Mouse (Mus musculus) midbrain, embryonic 13.5 days (tissue): ENCODE results near the gene E2f3. TPM values are rescaled to one million over a fixed set of nuclear protein-coding genes. Genes with fewer than 3 reads are reported as not detected.

Source experiments
- ATAC-seq: fragments of 200-750 bp; cut with Nextera tagmentation; 2 replicates; pipeline ENCODE4 v1.8.0; 2017; ENCODE audit warnings: mild to moderate bottlenecking, moderate TSS enrichment, moderate library complexity
- H3K27ac ChIP-seq: fragments of 300-500 bp; sonication (generic); 2 replicates; pipeline ENCODE4 v1.5.1; 2015; ENCODE audit warnings: inconsistent platforms, mild to moderate bottlenecking, moderate library complexity
- H3K27me3 ChIP-seq: fragments of 300-500 bp; sonication (generic); 2 replicates; pipeline ENCODE4 v1.6.1; 2015; ENCODE audit warnings: mild to moderate bottlenecking, inconsistent platforms
- H3K36me3 ChIP-seq: fragments of 300-500 bp; sonication (generic); 2 replicates; pipeline ENCODE4 v1.6.1; 2015; ENCODE audit warnings: mild to moderate bottlenecking, inconsistent platforms
- H3K4me1 ChIP-seq: fragments of 300-500 bp; sonication (generic); replicated peaks from 2 replicates; pipeline ENCODE4 v1.6.1; 2015; ENCODE audit warnings: inconsistent platforms
- H3K4me2 ChIP-seq: fragments of 300-500 bp; sonication (generic); replicated peaks from 2 replicates; pipeline ENCODE4 v1.6.1; 2015; ENCODE audit warnings: moderate library complexity, mild to moderate bottlenecking, inconsistent platforms
- H3K4me3 ChIP-seq: fragments of 300-500 bp; sonication (generic); replicated peaks from 2 replicates; pipeline ENCODE4 v1.5.1; 2015; ENCODE audit warnings: mild to moderate bottlenecking, inconsistent platforms
- H3K9ac ChIP-seq: fragments of 300-500 bp; sonication (generic); replicated peaks from 2 replicates; pipeline ENCODE4 v1.6.1; 2015; ENCODE audit warnings: mild to moderate bottlenecking, inconsistent platforms
- H3K9me3 ChIP-seq: fragments of 300-500 bp; sonication (generic); 2 replicates; pipeline ENCODE4 v1.6.1; 2016; ENCODE audit warnings: mild to moderate bottlenecking, inconsistent platforms
- WGBS: fragments of 180-500 bp; shearing (Covaris S2); methylation state at CpG from one replicate; pipeline ENCODE4 v1.1.7; 2015; 5-methylcytosine and 5-hydroxymethylcytosine counted together
- polyA plus RNA-seq: library from polyadenylated mRNA; unstranded; fragments of >200 nt; fragmentation: Nextera tagmentation; extraction: Ambion mirVana; gene quantifications from 2 replicates; pipeline ENCODE4 v1.2.1, GENCODE M21; 2015

Gene E2f3
- polyA plus RNA-seq, 1 experiment from 2014 or later = 7.0 TPM

DNA sequence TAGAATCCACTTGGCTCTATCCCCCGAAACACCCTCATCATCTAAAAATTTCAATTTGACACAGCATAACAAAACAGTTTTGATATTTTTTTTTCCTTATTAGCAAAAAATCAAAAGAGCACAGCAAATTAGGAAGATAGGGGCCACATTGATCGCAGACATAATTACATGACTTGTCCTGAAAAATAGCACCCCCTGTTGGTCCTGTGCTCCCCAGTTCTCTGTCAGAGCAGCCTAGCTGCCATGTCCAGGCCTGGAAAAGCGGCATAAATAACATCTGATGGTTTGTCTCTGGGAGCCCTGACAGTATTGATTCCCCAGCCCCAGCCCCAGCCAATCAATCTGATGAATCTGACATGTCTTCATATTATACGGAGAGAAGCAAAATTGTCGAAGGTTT lies 11.8 kb downstream of the E2f3 start:
- no peak overlapping the region for H3K27ac ChIP-seq
- no peak overlapping the region for H3K4me2 ChIP-seq
- H3K9ac ChIP-seq = no peak overlapping the region
- H3K27me3 ChIP-seq = no peaks in the 10 kb centered on the region
- no peaks in the 10 kb centered on the region; the same call in 1 of the 2 replicates for H3K36me3 ChIP-seq
- H3K9me3 ChIP-seq = no peaks in the 10 kb centered on the region
- ATAC-seq = no peak
- 92% methylated on average over 5 of the region's 5 CpGs for WGBS
- no peak overlapping the region for H3K4me3 ChIP-seq
- no peaks in the 10 kb centered on the region; the same call in 1 of the 2 replicates for H3K4me1 ChIP-seq

- Histone ChIP-seq H3K9me3 (no peaks in the 10 kb centered on the region), H3K9ac (no peak overlapping the region), H3K4me2 (no peak overlapping the region), H3K36me3 (no peaks in the 10 kb centered on the region; the same call in 1 of the 2 replicates), H3K4me1 (no peaks in the 10 kb centered on the region), H3K4me3 (no peak overlapping the region), H3K27me3 (no peaks in the 10 kb centered on the region), H3K27ac (no peak overlapping the region)
- ATAC-seq = no peak
- WGBS = 95% methylated on average over 6 of the region's 6 CpGs
These were observed 12.3 kb downstream of the E2f3 start for GRCm38 (mm10) chr13:29973610-29974009.

DNA sequence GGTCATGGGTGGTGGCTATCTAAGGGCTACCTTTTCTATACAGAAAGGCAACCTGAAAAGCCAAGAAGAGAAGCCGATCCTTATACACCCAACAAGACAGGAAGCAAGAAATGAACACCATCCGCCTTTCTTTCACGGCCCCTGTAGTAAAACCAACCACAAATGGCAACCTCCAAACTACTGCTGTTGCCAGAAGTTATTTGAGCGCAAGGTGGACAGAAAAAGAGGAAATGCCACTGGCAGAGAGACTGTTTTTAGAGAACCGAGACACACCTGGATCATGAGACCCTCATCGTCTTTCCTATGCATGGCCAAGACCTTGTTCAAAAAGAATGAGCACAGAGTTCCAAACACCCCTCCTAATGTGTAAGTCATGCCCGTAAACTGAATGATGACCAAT lies 15.5 kb downstream of the E2f3 start:
- no peaks in the 10 kb centered on the region for H3K4me1 ChIP-seq
- no peaks in the 10 kb centered on the region for H3K9me3 ChIP-seq
- H3K9ac ChIP-seq = no peak overlapping the region
- H3K27ac ChIP-seq = no peak overlapping the region
- WGBS = 97% methylated on average over 7 of the region's 7 CpGs
- no peak overlapping the region for H3K4me2 ChIP-seq
- H3K27me3 ChIP-seq = no peaks in the 10 kb centered on the region
- H3K4me3 ChIP-seq = no peak overlapping the region
- H3K36me3 ChIP-seq = peaks cover 10% of the 10 kb centered on the region
- no peak for ATAC-seq

GRCm38 (mm10) chr13:29968636-29969035 lies 17.2 kb downstream of the E2f3 start:
- Histone ChIP-seq H3K27ac (no peak overlapping the region), H3K4me2 (no peak overlapping the region), H3K9ac (no peak overlapping the region), H3K4me1 (no peaks in the 10 kb centered on the region), H3K9me3 (no peaks in the 10 kb centered on the region), H3K36me3 (peaks cover 10% of the 10 kb centered on the region), H3K4me3 (no peak overlapping the region), H3K27me3 (no peaks in the 10 kb centered on the region)
- ATAC-seq = no peak
- 96% methylated on average over 7 of the region's 7 CpGs for WGBS

DNA sequence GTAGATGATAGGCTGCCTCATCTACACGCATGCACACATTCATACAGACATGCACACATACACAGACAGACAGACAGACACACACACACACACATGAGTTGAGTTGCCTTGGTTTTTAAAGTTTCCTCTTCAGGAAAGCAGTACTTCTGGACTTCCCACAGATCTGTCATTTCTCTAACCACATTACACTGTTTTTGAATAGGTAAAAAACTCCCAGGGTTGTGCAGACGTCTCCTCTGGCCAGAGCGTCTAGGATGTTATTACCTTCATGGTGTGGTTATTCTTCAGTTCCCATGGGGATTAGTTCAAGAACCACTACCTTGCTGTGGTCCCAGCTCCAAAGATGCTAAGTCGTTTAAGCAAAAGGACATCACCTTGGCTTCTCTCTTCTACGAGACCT lies 18.5 kb downstream of the E2f3 start:
- Histone ChIP-seq H3K9me3 (no peaks in the 10 kb centered on the region), H3K4me3 (no peak overlapping the region), H3K36me3 (peaks cover 10% of the 10 kb centered on the region), H3K27ac (no peak overlapping the region), H3K9ac (no peak overlapping the region), H3K4me1 (no peaks in the 10 kb centered on the region), H3K27me3 (no peaks in the 10 kb centered on the region), H3K4me2 (no peak overlapping the region)
- no peak for ATAC-seq
- 93% methylated on average over 5 of the region's 5 CpGs for WGBS

DNA sequence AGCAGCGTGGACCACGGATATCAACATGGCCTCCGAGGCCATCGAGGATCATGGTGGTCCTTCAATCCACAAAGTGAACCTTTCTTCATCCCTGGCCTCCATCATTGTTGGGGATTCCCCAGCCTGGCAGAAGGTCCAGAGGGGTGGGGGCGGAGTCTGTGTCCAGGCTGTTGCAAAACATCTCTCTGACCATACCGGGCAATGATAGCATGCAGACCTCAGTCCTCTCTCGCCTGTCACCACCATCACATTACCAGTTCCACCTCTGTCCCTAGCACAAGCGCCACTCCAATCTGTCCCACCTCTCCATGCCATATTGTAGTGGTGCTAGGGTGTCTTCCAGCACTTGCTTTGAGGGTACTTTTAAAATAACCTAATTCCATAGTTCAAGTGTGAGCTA lies 18.9 kb downstream of the E2f3 start:
- no peak overlapping the region for H3K27ac ChIP-seq
- no peak overlapping the region for H3K9ac ChIP-seq
- WGBS = 96% methylated on average over 8 of the region's 8 CpGs
- no peak overlapping the region for H3K4me2 ChIP-seq
- ATAC-seq = no peak
- no peaks in the 10 kb centered on the region for H3K9me3 ChIP-seq
- no peaks in the 10 kb centered on the region for H3K27me3 ChIP-seq
- H3K36me3 ChIP-seq = peaks cover 10% of the 10 kb centered on the region
- no peaks in the 10 kb centered on the region for H3K4me1 ChIP-seq
- H3K4me3 ChIP-seq = no peak overlapping the region

GRCm38 (mm10) chr13:29964087-29964486 lies 21.8 kb downstream of the E2f3 start:
- ATAC-seq = no peak
- Histone ChIP-seq H3K9me3 (no peaks in the 10 kb centered on the region), H3K27ac (no peak overlapping the region), H3K27me3 (no peaks in the 10 kb centered on the region), H3K4me3 (no peak overlapping the region), H3K36me3 (peaks cover 10% of the 10 kb centered on the region), H3K4me1 (no peaks in the 10 kb centered on the region), H3K9ac (no peak overlapping the region), H3K4me2 (no peak overlapping the region)
- 96% methylated on average over 6 of the region's 6 CpGs for WGBS

GRCm38 (mm10) chr13:29960416-29960815 lies 25.4 kb downstream of the E2f3 start:
- no peak overlapping the region for H3K9ac ChIP-seq
- no peak overlapping the region for H3K4me3 ChIP-seq
- no peak for ATAC-seq
- H3K27ac ChIP-seq = no peak overlapping the region
- no peak overlapping the region for H3K4me2 ChIP-seq
- H3K36me3 ChIP-seq = 0 out of 2 replicates have a peak, but pooled peaks cover 5% of the 10 kb centered on the region
- H3K27me3 ChIP-seq = no peaks in the 10 kb centered on the region
- H3K4me1 ChIP-seq = no peaks in the 10 kb centered on the region
- 96% methylated on average over 6 of the region's 6 CpGs for WGBS
- no peaks in the 10 kb centered on the region for H3K9me3 ChIP-seq

DNA sequence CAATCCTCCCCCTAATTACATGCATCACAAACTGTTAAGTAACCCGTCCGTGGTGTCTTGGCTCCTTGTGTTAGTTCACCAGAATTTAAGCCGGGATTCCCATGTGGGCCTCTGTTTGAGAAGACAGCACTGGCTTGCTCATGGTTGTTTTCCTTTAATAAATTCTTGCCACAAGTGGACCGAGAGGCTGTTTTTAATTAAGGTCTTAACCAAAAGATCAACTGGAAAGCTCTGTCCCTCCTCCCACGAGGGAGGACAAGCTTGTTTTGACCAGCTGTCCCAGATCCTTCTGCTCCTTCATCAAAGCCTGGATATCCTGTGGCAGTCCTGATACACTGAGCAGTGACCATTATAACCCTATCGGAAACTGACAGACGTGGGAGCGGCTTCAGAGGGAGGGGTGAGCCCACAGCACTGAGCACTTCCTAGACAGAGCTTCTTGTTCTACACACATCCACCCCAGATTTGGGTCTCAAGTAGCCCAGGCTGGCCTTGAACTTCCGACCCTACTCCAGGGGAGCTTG lies 28.1 kb downstream of the E2f3 start:
- 0 out of 2 replicates have a peak, but pooled peaks cover 2% of the 10 kb centered on the region for H3K9me3 ChIP-seq
- H3K27ac ChIP-seq = no peak overlapping the region
- H3K4me2 ChIP-seq = no peak overlapping the region
- no peak overlapping the region for H3K4me3 ChIP-seq
- H3K27me3 ChIP-seq = no peaks in the 10 kb centered on the region
- WGBS = 78% methylated on average over 9 of the region's 9 CpGs
- H3K9ac ChIP-seq = no peak overlapping the region
- no peaks in the 10 kb centered on the region for H3K4me1 ChIP-seq
- H3K36me3 ChIP-seq = 0 out of 2 replicates have a peak, but pooled peaks cover 5% of the 10 kb centered on the region
- no peak for ATAC-seq

GRCm38 (mm10) chr13:29956821-29957421 lies 28.9 kb downstream of the E2f3 start:
- H3K36me3 ChIP-seq = 0 out of 2 replicates have a peak, but pooled peaks cover 6% of the 10 kb centered on the region
- 0 out of 2 replicates have a peak, but pooled peaks cover 2% of the 10 kb centered on the region for H3K9me3 ChIP-seq
- no peak overlapping the region for H3K9ac ChIP-seq
- no peak overlapping the region for H3K4me3 ChIP-seq
- no peaks in the 10 kb centered on the region for H3K27me3 ChIP-seq
- no peak for ATAC-seq
- no peaks in the 10 kb centered on the region for H3K4me1 ChIP-seq
- peak overlapping the region; percentile 22; the same call in 1 of the 2 replicates for H3K27ac ChIP-seq
- no peak overlapping the region for H3K4me2 ChIP-seq
- 93% methylated on average over 12 of the region's 12 CpGs for WGBS

DNA sequence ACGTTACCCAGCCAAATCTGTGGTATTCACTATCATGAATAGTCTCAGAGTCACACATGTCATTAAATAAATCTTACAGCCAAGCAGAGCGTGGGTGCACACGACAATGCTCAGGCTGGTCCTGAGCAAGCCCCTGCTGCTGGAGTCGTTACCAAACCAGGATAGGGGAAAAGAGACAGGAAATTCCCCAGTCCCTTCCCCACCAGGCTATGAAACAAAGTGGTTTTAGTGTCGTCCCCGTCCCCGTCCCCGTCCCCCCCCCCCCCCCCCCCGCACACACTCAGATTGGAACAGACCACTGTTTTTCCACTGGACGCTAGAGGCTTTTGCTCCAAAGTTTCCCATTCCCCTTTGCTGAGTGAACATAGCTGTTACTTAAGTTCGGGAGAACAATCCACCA lies 30.6 kb downstream of the E2f3 start:
- Histone ChIP-seq H3K27me3 (no peaks in the 10 kb centered on the region), H3K27ac (no peak overlapping the region), H3K4me2 (no peak overlapping the region), H3K36me3 (peaks cover 21% of the 10 kb centered on the region), H3K4me1 (no peaks in the 10 kb centered on the region), H3K9me3 (0 out of 2 replicates have a peak, but pooled peaks cover 2% of the 10 kb centered on the region), H3K4me3 (no peak overlapping the region), H3K9ac (no peak overlapping the region)
- 95% methylated on average over 7 of the region's 11 CpGs for WGBS
- ATAC-seq = no peak

DNA sequence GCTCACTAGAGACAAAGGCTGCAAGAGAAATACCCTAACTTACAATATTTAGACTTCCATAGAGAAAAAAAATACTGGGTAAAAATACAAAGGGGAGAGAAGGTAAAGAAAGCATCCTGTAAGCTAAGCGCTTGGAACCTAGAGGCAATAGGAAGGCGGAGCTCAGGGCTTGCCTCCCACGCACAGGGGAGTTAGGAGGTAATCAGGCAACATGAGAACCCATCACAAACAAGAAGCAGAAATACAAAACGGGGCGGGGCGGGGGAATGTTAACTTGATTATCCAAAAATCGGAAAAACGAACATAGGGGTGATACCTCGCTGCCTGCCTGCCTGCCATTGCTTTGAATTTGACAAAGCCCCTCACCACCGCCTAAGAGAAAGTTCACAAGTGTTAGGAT lies 31.1 kb downstream of the E2f3 start:
- 95% methylated on average over 10 of the region's 10 CpGs for WGBS
- H3K9me3 ChIP-seq = 0 out of 2 replicates have a peak, but pooled peaks cover 2% of the 10 kb centered on the region
- ATAC-seq = no peak
- no peaks in the 10 kb centered on the region for H3K4me1 ChIP-seq
- H3K27ac ChIP-seq = no peak overlapping the region
- no peaks in the 10 kb centered on the region for H3K27me3 ChIP-seq
- H3K9ac ChIP-seq = no peak overlapping the region
- H3K4me2 ChIP-seq = no peak overlapping the region
- peaks cover 24% of the 10 kb centered on the region for H3K36me3 ChIP-seq
- H3K4me3 ChIP-seq = no peak overlapping the region
